Mouse (Mus musculus): ENCODE measurements around the gene Fchsd2. TPM values are rescaled to one million over a fixed set of nuclear protein-coding genes. Genes with fewer than 3 reads are reported as not detected.
A peak's percentile ranks its signal among the peaks of the same experiment; 100 is the strongest.

Gene Fchsd2
- polyA plus RNA-seq, 1 experiment, result 21.5 TPM

DNA sequence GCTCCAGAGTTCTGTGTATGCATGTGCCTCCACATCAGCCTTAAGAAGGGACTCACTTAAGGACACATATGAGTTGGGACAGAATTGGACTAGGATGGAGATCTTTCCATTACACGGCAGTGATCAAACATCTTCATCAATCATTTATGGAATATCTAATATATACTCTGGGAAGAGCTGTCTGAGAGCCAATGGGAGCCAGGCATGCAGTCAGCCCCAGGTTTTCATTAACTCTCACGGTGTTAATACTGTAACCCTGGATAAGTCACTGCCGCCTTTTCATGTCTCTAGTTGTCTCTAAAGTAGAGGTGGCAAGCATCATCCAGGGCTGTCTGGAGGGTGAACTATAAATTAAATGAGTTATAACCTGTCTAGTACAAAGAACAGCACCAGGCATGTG, 220.4 kb downstream of the Fchsd2 start:
- no peak overlapping the region for H3K27ac ChIP-seq (ENCODE audit: insufficient read depth, low read length)
- no peaks in the 10 kb centered on the region for H3K27me3 ChIP-seq (ENCODE audit: control insufficient read depth, insufficient read depth, low read length)
- no peak for DNase-seq (ENCODE audit: low read depth in 1 of 2, low spot score in 2 of 2)
- no peaks in the 10 kb centered on the region for H3K36me3 ChIP-seq (ENCODE audit: control insufficient read depth, insufficient read depth, low read length)
- WGBS, result 97% methylated on average over 3 of the region's 3 CpGs
- TF ChIP-seq POLR2A (IDR thresholded peaks at IDR 0.05; ENCODE audit: low read depth, low read length) (no peak), CTCF (IDR thresholded peaks at IDR 0.05; ENCODE audit: extremely low read depth, insufficient read depth, insufficient read length, insufficient replicate concordance) (no peak)
- H3K4me3 ChIP-seq (ENCODE audit: extremely low read depth, insufficient read depth, insufficient read length), result no peak overlapping the region
- peaks cover 5% of the 10 kb centered on the region; the same call in 1 of the 2 replicates for H3K4me1 ChIP-seq (ENCODE audit: control insufficient read depth, insufficient read depth, insufficient read length)

DNA sequence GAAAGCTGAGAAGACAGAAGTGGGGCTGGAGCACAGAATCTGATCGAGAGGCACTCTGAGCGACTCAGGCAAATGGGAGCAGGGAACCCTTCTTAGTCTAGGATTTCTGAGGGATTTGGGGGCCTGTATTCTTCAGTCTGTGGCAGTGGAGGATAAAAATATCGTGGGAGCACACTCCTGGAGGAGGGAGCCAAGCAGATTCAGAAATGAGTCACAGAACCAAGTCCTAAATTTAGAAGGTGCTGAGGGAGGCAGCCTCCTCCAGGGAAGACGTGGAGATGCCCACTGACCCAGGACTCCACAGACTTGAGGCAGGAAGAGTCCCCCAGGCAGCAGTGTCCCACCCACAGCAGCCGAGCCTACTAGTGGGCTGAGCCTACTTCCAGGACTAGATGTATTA, 221.7 kb downstream of the Fchsd2 start:
- no peaks in the 10 kb centered on the region for H3K27me3 ChIP-seq (ENCODE audit: control insufficient read depth, insufficient read depth, low read length)
- H3K4me1 ChIP-seq (ENCODE audit: control insufficient read depth, insufficient read depth, insufficient read length), result peaks cover 5% of the 10 kb centered on the region; the same call in 1 of the 2 replicates
- DNase-seq (ENCODE audit: low read depth in 1 of 2, low spot score in 2 of 2), result no peak
- no peaks in the 10 kb centered on the region for H3K36me3 ChIP-seq (ENCODE audit: control insufficient read depth, insufficient read depth, low read length)
- H3K4me3 ChIP-seq (ENCODE audit: extremely low read depth, insufficient read depth, insufficient read length), result no peak overlapping the region
- TF ChIP-seq CTCF (IDR thresholded peaks at IDR 0.05; ENCODE audit: extremely low read depth, insufficient read depth, insufficient read length, insufficient replicate concordance) (no peak), POLR2A (IDR thresholded peaks at IDR 0.05; ENCODE audit: low read depth, low read length) (no peak)
- WGBS, result 88% methylated on average over 5 of the region's 5 CpGs
- no peak overlapping the region for H3K27ac ChIP-seq (ENCODE audit: insufficient read depth, low read length)

DNA sequence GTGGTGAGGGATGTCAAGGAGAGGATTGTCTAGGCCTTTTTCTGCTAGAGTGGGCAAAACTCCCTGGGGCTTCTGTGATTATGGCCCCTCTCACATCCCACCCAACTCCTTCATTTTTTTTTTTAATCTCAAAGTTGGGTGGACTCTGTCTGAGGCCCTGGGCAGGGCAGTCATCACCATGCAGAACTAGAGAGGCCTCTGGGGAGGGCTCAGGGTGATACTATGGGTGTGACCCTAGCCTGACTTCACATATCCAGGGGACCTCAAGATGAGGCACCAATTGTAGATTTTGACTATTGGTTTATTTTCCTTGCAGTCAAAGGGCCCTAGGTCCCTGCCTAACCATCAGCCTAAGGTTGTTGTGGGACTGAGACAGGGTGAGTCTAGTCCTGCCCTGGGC, 223.0 kb downstream of the Fchsd2 start:
- DNase-seq (ENCODE audit: low read depth in 1 of 2, low spot score in 2 of 2), result no peak
- H3K27me3 ChIP-seq (ENCODE audit: control insufficient read depth, insufficient read depth, low read length), result no peaks in the 10 kb centered on the region
- H3K27ac ChIP-seq (ENCODE audit: insufficient read depth, low read length), result no peak overlapping the region
- H3K4me1 ChIP-seq (ENCODE audit: control insufficient read depth, insufficient read depth, insufficient read length), result peaks cover 8% of the 10 kb centered on the region; the same call in 1 of the 2 replicates
- no peak overlapping the region for H3K4me3 ChIP-seq (ENCODE audit: extremely low read depth, insufficient read depth, insufficient read length)
- TF ChIP-seq POLR2A (IDR thresholded peaks at IDR 0.05; ENCODE audit: low read depth, low read length), result no peak
- TF ChIP-seq CTCF (IDR thresholded peaks at IDR 0.05; ENCODE audit: extremely low read depth, insufficient read depth, insufficient read length, insufficient replicate concordance), result no peak
- H3K36me3 ChIP-seq (ENCODE audit: control insufficient read depth, insufficient read depth, low read length), result no peaks in the 10 kb centered on the region

DNA sequence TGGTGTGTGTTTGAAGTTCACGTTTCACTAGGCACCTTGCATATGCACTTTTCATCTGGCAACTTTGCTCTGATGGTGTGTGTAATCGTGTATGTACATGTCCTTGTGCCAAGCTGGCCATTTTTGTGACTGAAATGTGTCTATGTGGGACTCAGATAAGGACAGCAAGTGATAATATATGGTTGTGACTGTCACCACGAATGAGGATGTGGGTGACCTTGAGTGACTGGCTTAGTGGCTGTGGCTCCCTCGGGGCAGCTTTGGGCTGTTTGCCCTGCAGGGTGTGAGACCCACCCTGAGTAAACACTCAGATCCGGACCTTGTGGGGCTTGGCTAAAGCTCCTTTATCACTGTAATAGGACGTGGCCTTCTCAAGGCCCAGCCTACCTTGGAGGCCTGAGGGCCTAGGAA, 223.9 kb downstream of the Fchsd2 start:
- peak in 1 of 2 experiments; percentile 48 for DNase-seq (ENCODE audit: low read depth in 1 of 2, low spot score in 2 of 2)
- WGBS, result 18% methylated on average over 6 of the region's 6 CpGs
- TF ChIP-seq CTCF (IDR thresholded peaks at IDR 0.05; ENCODE audit: extremely low read depth, insufficient read depth, insufficient read length, insufficient replicate concordance) (no peak), POLR2A (IDR thresholded peaks at IDR 0.05; ENCODE audit: low read depth, low read length) (no peak)
- H3K27me3 ChIP-seq (ENCODE audit: control insufficient read depth, insufficient read depth, low read length), result peaks cover 3% of the 10 kb centered on the region; the same call in 1 of the 2 replicates
- no peak overlapping the region for H3K4me3 ChIP-seq (ENCODE audit: extremely low read depth, insufficient read depth, insufficient read length)
- H3K27ac ChIP-seq (ENCODE audit: insufficient read depth, low read length), result peak overlapping the region; percentile 51
- H3K4me1 ChIP-seq (ENCODE audit: control insufficient read depth, insufficient read depth, insufficient read length), result peaks cover 10% of the 10 kb centered on the region; the same call in 1 of the 2 replicates
- H3K36me3 ChIP-seq (ENCODE audit: control insufficient read depth, insufficient read depth, low read length), result no peaks in the 10 kb centered on the region

DNA sequence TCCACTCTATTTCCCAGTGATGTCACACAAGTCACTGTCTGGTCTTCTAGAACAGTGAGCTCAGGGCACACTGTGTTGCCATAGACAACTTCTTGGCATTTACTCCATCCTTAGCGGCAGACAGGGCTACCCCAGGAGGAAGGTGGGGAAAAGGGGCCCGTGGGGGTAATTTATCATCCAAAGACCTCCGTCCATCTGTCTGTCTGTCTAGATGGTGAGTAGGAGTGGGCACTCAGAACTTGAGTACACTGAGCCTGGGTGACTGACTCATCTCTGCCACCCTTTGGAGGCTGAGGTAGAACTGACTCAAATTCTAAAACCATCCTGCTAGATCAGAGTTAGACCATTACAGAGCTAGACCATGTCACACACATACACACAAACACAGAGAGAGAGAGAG, 224.4 kb downstream of the Fchsd2 start, which contains the start of gene Stard10:
TSS of gene Stard10 (plus strand) at position 73 of the 400 bp plus-strand sequence.
- TF ChIP-seq POLR2A (IDR thresholded peaks at IDR 0.05; ENCODE audit: low read depth, low read length), result no peak
- no peak for TF ChIP-seq CTCF (IDR thresholded peaks at IDR 0.05; ENCODE audit: extremely low read depth, insufficient read depth, insufficient read length, insufficient replicate concordance)
- WGBS, result 80% methylated on average over 3 of the region's 3 CpGs
- H3K36me3 ChIP-seq (ENCODE audit: control insufficient read depth, insufficient read depth, low read length), result no peaks in the 10 kb centered on the region
- H3K4me3 ChIP-seq (ENCODE audit: extremely low read depth, insufficient read depth, insufficient read length), result no peak within 1 kb of the TSS
- peaks cover 14% of the 10 kb centered on the region; the same call in 1 of the 2 replicates for H3K4me1 ChIP-seq (ENCODE audit: control insufficient read depth, insufficient read depth, insufficient read length)
- H3K27ac ChIP-seq (ENCODE audit: insufficient read depth, low read length), result peak within 1 kb of the TSS; percentile 51
- H3K27me3 ChIP-seq (ENCODE audit: control insufficient read depth, insufficient read depth, low read length), result peaks cover 3% of the 10 kb centered on the region; the same call in 1 of the 2 replicates
- DNase-seq (ENCODE audit: low read depth in 1 of 2, low spot score in 2 of 2), result no peak

DNA sequence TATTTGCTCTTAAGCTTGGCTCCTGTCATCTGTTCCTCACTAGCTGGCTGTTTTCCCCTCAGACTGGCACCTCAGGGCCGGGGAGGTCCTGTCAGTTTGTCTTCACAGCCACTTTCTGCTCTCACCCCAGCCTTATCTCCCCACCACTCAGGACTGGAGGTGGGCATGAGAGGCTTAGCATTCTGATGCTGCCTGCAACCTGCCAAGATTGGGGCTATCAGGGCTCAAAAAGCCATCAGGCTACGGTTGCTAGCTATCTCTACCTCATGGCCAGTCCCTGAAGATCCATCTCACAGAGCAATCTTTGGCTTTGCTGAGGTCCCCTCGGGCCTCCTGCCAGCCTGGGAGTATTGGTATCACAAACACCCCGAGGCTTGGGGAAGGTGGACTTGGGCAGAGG, 226.2 kb downstream of the Fchsd2 start:
- Histone ChIP-seq H3K4me3 (ENCODE audit: extremely low read depth, insufficient read depth, insufficient read length) (no peak overlapping the region), H3K27ac (ENCODE audit: insufficient read depth, low read length) (no peak overlapping the region), H3K4me1 (ENCODE audit: control insufficient read depth, insufficient read depth, insufficient read length) (peaks cover 21% of the 10 kb centered on the region; the same call in 1 of the 2 replicates), H3K27me3 (ENCODE audit: control insufficient read depth, insufficient read depth, low read length) (peaks cover 3% of the 10 kb centered on the region; the same call in 1 of the 2 replicates), H3K36me3 (ENCODE audit: control insufficient read depth, insufficient read depth, low read length) (no peaks in the 10 kb centered on the region)
- DNase-seq (ENCODE audit: low read depth in 1 of 2, low spot score in 2 of 2), result no peak
- 83% methylated on average over 4 of the region's 4 CpGs for whole genome bisulfite sequencing
- TF ChIP-seq CTCF (IDR thresholded peaks at IDR 0.05; ENCODE audit: extremely low read depth, insufficient read depth, insufficient read length, insufficient replicate concordance) (no peak), POLR2A (IDR thresholded peaks at IDR 0.05; ENCODE audit: low read depth, low read length) (no peak)

DNA sequence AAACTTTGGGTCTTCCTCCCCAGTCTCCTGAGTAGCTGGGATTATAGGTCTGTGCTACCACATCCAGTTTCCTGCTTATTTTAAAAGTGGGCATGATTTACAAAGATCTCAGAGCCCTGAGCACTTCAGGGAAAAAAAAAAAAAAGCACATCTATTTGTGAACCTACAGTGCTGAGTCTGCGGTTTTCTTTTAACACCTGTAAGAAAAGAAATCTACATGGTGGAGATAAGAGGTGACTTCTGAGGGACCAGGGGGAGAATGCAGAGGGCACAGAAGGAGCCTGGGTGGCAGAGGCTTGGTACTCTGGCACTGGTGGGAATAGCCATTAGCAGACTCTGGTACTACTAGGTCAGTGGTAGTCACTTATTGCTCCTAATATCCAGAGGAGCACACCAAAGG, 227.1 kb downstream of the Fchsd2 start:
- Histone ChIP-seq H3K27me3 (ENCODE audit: control insufficient read depth, insufficient read depth, low read length) (peaks cover 3% of the 10 kb centered on the region; the same call in 1 of the 2 replicates), H3K4me3 (ENCODE audit: extremely low read depth, insufficient read depth, insufficient read length) (no peak overlapping the region), H3K27ac (ENCODE audit: insufficient read depth, low read length) (no peak overlapping the region), H3K36me3 (ENCODE audit: control insufficient read depth, insufficient read depth, low read length) (no peaks in the 10 kb centered on the region), H3K4me1 (ENCODE audit: control insufficient read depth, insufficient read depth, insufficient read length) (peaks cover 21% of the 10 kb centered on the region; the same call in 1 of the 2 replicates)
- DNase-seq (ENCODE audit: low read depth in 1 of 2, low spot score in 2 of 2), result no peak
- WGBS, result 92% methylated on average over 1 of the region's 1 CpGs
- no peak for TF ChIP-seq POLR2A (IDR thresholded peaks at IDR 0.05; ENCODE audit: low read depth, low read length)
- TF ChIP-seq CTCF (IDR thresholded peaks at IDR 0.05; ENCODE audit: extremely low read depth, insufficient read depth, insufficient read length, insufficient replicate concordance), result no peak
